Mouse (Mus musculus) liver, embryonic 16.5 days (tissue): ENCODE measurements around the gene Myt1l. TPM values are rescaled to one million over a fixed set of nuclear protein-coding genes. Genes with fewer than 3 reads are reported as not detected.

ENCODE experiments used
- ATAC-seq: fragments of 200-750 bp; cut with Nextera tagmentation; 2 replicates; pipeline ENCODE4 v1.8.0; 2017; ENCODE audit warnings: low read depth, mild to moderate bottlenecking, moderate number of reproducible peaks, moderate library complexity
- H3K27ac ChIP-seq: fragments of 300-500 bp; sonication (generic); 2 replicates; pipeline ENCODE4 v1.5.1; 2014; ENCODE audit warnings: mild to moderate bottlenecking, low read length
- H3K27me3 ChIP-seq: fragments of 300-500 bp; sonication (generic); 2 replicates; pipeline ENCODE4 v1.6.1; 2014; ENCODE audit warnings: low read depth, low read length, mixed read lengths; ENCODE audit not compliant: control insufficient read depth, insufficient read depth
- H3K36me3 ChIP-seq: fragments of 300-500 bp; sonication (generic); 2 replicates; pipeline ENCODE4 v1.6.1; 2014; ENCODE audit warnings: mild to moderate bottlenecking; ENCODE audit not compliant: control insufficient read depth, insufficient read depth
- H3K4me1 ChIP-seq: fragments of 300-500 bp; sonication (generic); 2 replicates; pipeline ENCODE4 v1.6.1; 2014; ENCODE audit warnings: low read depth, low read length, mixed read lengths; ENCODE audit not compliant: control insufficient read depth
- H3K4me2 ChIP-seq: fragments of 300-500 bp; sonication (generic); 2 replicates; pipeline ENCODE4 v1.6.1; 2014; ENCODE audit warnings: low read depth, low read length, mixed read lengths
- H3K4me3 ChIP-seq: fragments of 300-500 bp; sonication (generic); 2 replicates; pipeline ENCODE4 v1.5.1; 2014; ENCODE audit warnings: low read depth, mild to moderate bottlenecking, low read length
- H3K9ac ChIP-seq: fragments of 300-500 bp; sonication (generic); 2 replicates; pipeline ENCODE4 v1.6.1; 2014; ENCODE audit warnings: low read depth, low read length
- H3K9me3 ChIP-seq: fragments of 300-500 bp; sonication (generic); replicated peaks from 2 replicates; pipeline ENCODE4 v1.6.1; 2016; ENCODE audit warnings: low read length; ENCODE audit not compliant: control insufficient read depth
- WGBS: fragments of 180-500 bp; shearing (Covaris S2); extraction: QIAGEN DNeasy Blood & Tissue Kit; methylation state at CpG from one replicate; pipeline ENCODE4 v1.1.7; 2014; ENCODE audit not compliant: insufficient replicate concordance; 5-methylcytosine and 5-hydroxymethylcytosine counted together
- polyA plus RNA-seq: library from polyadenylated mRNA; unstranded; fragments of >200 nt; fragmentation: Nextera tagmentation; extraction: Ambion mirVana; gene quantifications from 2 replicates; pipeline ENCODE4 v1.2.1, GENCODE M21; 2015

The Myt1l gene
- polyA plus RNA-seq, 1 experiment from 2014 or later = 0.07 TPM

- 14% methylated on average over 6 of the region's 6 CpGs for WGBS
- H3K36me3 ChIP-seq = no peaks in the 10 kb centered on the region
- no peak overlapping the region for H3K9ac ChIP-seq
- H3K4me2 ChIP-seq = no peak overlapping the region
- H3K4me3 ChIP-seq = no peak overlapping the region
- no peaks in the 10 kb centered on the region for H3K9me3 ChIP-seq
- H3K4me1 ChIP-seq = no peaks in the 10 kb centered on the region
- ATAC-seq = no peak
- H3K27ac ChIP-seq = no peak overlapping the region
- no peaks in the 10 kb centered on the region for H3K27me3 ChIP-seq
Observed at GRCm38 (mm10) chr12:29945182-29945743, 417.1 kb downstream of the Myt1l start.

- H3K27ac ChIP-seq = no peak overlapping the region
- no peak overlapping the region for H3K4me3 ChIP-seq
- no peak overlapping the region for H3K4me2 ChIP-seq
- H3K4me1 ChIP-seq = no peaks in the 10 kb centered on the region
- no peaks in the 10 kb centered on the region for H3K36me3 ChIP-seq
- no peak overlapping the region for H3K9ac ChIP-seq
- 52% methylated on average over 6 of the region's 6 CpGs for WGBS
- no peaks in the 10 kb centered on the region for H3K27me3 ChIP-seq
- H3K9me3 ChIP-seq = no peaks in the 10 kb centered on the region
- ATAC-seq = no peak
Observed at GRCm38 (mm10) chr12:29951043-29951442, 422.9 kb downstream of the Myt1l start.

- no peak overlapping the region for H3K27ac ChIP-seq
- WGBS = 72% methylated on average over 5 of the region's 5 CpGs
- no peaks in the 10 kb centered on the region for H3K36me3 ChIP-seq
- no peaks in the 10 kb centered on the region for H3K4me1 ChIP-seq
- H3K4me3 ChIP-seq = no peak overlapping the region
- H3K9ac ChIP-seq = no peak overlapping the region
- H3K4me2 ChIP-seq = no peak overlapping the region
- no peaks in the 10 kb centered on the region for H3K9me3 ChIP-seq
- no peak for ATAC-seq
- H3K27me3 ChIP-seq = no peaks in the 10 kb centered on the region
Observed at GRCm38 (mm10) chr12:29951485-29951884, 423.3 kb downstream of the Myt1l start.

- WGBS = 65% methylated on average over 6 of the region's 6 CpGs
Observed at GRCm38 (mm10) chr12:29952102-29952501, 423.9 kb downstream of the Myt1l start.

GRCm38 (mm10) chr12:29953999-29954398 is 425.8 kb downstream of the Myt1l start:
- H3K4me2 ChIP-seq = no peak overlapping the region
- WGBS = 55% methylated on average over 11 of the region's 11 CpGs
- H3K27ac ChIP-seq = no peak overlapping the region

More at GRCm38 (mm10) chr12:29952102-29952501, 423.9 kb downstream of the Myt1l start:
- H3K4me3 ChIP-seq = no peak overlapping the region
- H3K27me3 ChIP-seq = no peaks in the 10 kb centered on the region
- H3K27ac ChIP-seq = no peak overlapping the region
- peak; percentile 30; the same call in 1 of the 2 replicates for ATAC-seq
- H3K36me3 ChIP-seq = no peaks in the 10 kb centered on the region
- no peaks in the 10 kb centered on the region for H3K9me3 ChIP-seq
- no peaks in the 10 kb centered on the region for H3K4me1 ChIP-seq
- no peak overlapping the region for H3K4me2 ChIP-seq
- H3K9ac ChIP-seq = no peak overlapping the region

GRCm38 (mm10) chr12:29954464-29954863 is 426.3 kb downstream of the Myt1l start:
- Histone ChIP-seq H3K9me3 (no peaks in the 10 kb centered on the region), H3K4me2 (no peak overlapping the region), H3K36me3 (no peaks in the 10 kb centered on the region), H3K4me1 (no peaks in the 10 kb centered on the region), H3K4me3 (no peak overlapping the region), H3K9ac (no peak overlapping the region), H3K27me3 (no peaks in the 10 kb centered on the region), H3K27ac (no peak overlapping the region)
- ATAC-seq = no peak
- 62% methylated on average over 3 of the region's 3 CpGs for WGBS

More at GRCm38 (mm10) chr12:29953999-29954398, 425.8 kb downstream of the Myt1l start:
- ATAC-seq = no peak
- Histone ChIP-seq H3K4me3 (no peak overlapping the region), H3K36me3 (no peaks in the 10 kb centered on the region), H3K4me1 (no peaks in the 10 kb centered on the region), H3K27me3 (no peaks in the 10 kb centered on the region), H3K9ac (no peak overlapping the region), H3K9me3 (no peaks in the 10 kb centered on the region)

- H3K4me1 ChIP-seq = no peaks in the 10 kb centered on the region
- H3K27ac ChIP-seq = no peak overlapping the region
- WGBS = 46% methylated on average over 12 of the region's 12 CpGs
- H3K4me3 ChIP-seq = no peak overlapping the region
- no peaks in the 10 kb centered on the region for H3K27me3 ChIP-seq
- no peaks in the 10 kb centered on the region for H3K9me3 ChIP-seq
- no peak overlapping the region for H3K9ac ChIP-seq
- H3K36me3 ChIP-seq = no peaks in the 10 kb centered on the region
- ATAC-seq = no peak
- H3K4me2 ChIP-seq = no peak overlapping the region
Observed at GRCm38 (mm10) chr12:29956969-29957368, 428.8 kb downstream of the Myt1l start.

GRCm38 (mm10) chr12:29958637-29959036 is 430.5 kb downstream of the Myt1l start:
- Histone ChIP-seq H3K27ac (no peak overlapping the region), H3K9ac (no peak overlapping the region), H3K4me2 (no peak overlapping the region), H3K4me1 (no peaks in the 10 kb centered on the region), H3K9me3 (no peaks in the 10 kb centered on the region), H3K4me3 (no peak overlapping the region), H3K36me3 (no peaks in the 10 kb centered on the region), H3K27me3 (no peaks in the 10 kb centered on the region)
- ATAC-seq = no peak
- 55% methylated on average over 5 of the region's 5 CpGs for whole genome bisulfite sequencing

GRCm38 (mm10) chr12:29961041-29961440 is 432.9 kb downstream of the Myt1l start:
- Histone ChIP-seq H3K4me1 (no peaks in the 10 kb centered on the region), H3K9ac (no peak overlapping the region), H3K4me2 (no peak overlapping the region), H3K4me3 (no peak overlapping the region), H3K27ac (no peak overlapping the region), H3K36me3 (no peaks in the 10 kb centered on the region), H3K9me3 (no peaks in the 10 kb centered on the region), H3K27me3 (no peaks in the 10 kb centered on the region)
- WGBS = 50% methylated on average over 1 of the region's 1 CpGs
- ATAC-seq = no peak
